Mouse (Mus musculus): ENCODE measurements around the gene Abcb6. TPM values are rescaled to one million over a fixed set of nuclear protein-coding genes. Genes with fewer than 3 reads are reported as not detected.

Gene Abcb6
- total RNA-seq (2012; rRNA removed) = 41.0 and 54.3 TPM in 2 replicates

GRCm38 (mm10) chr1:75180105-75180590, at the start of gene Abcb6:
Gene Abcb6, minus strand, starts transcription at chr1:75180392.
- Histone ChIP-seq H3K4me1 (ENCODE audit: control insufficient read depth in 2 of 2, insufficient read depth in 2 of 2, low read length in 2 of 2, poor library complexity in 1 of 2) (peaks cover 4 to 5% of the 10 kb centered on the region in 2 experiments; a peak in 2 of 4 replicates), H3K27ac (ENCODE audit: insufficient read depth, low read depth, low read length, poor library complexity, severe bottlenecking) (no peak within 1 kb of the TSS), H3K4me3 (ENCODE audit: insufficient read depth in 1 of 2, low read depth in 1 of 2, low read length in 2 of 2, poor library complexity in 1 of 2, severe bottlenecking in 1 of 2) (peak within 1 kb of the TSS; percentile 81 to 82), H3K9ac (ENCODE audit: insufficient read depth, low read depth, low read length, poor library complexity, severe bottlenecking) (peak within 1 kb of the TSS; percentile 70), H3K9me3 (ENCODE audit: control insufficient read depth, insufficient read depth, low read depth, low read length) (no peaks in the 10 kb centered on the region), H3K36me3 (ENCODE audit: control insufficient read depth, insufficient read depth, low read length, poor library complexity, severe bottlenecking) (peaks cover 4% of the 10 kb centered on the region; the same call in 1 of the 2 replicates)
- TF ChIP-seq MAFK (IDR thresholded peaks at IDR 0.05; ENCODE audit: insufficient read depth, low read depth, low read length) (no peak), ZC3H11A (IDR thresholded peaks at IDR 0.05; ENCODE audit: borderline replicate concordance, low read depth, low read length) (no peak), CHD2 (IDR thresholded peaks at IDR 0.05; ENCODE audit: low read depth, low read length) (no peak), HCFC1 (IDR thresholded peaks at IDR 0.05; ENCODE audit: borderline replicate concordance, insufficient read depth, low read length) (no peak), ZNF384 (IDR thresholded peaks at IDR 0.05; ENCODE audit: low read depth, low read length) (no peak)
- DNase-seq (ENCODE audit: low read depth, low spot score) = peak; percentile 89
- in situ Hi-C loops (cut with MboI; ENCODE audit: low sequenced_read_pairs in 2 of 2, unreplicated experiment in 2 of 2) = no loop called here

GRCm38 (mm10) chr1:75229158-75229557, 49.0 kb upstream of the Abcb6 start:
- Histone ChIP-seq H3K9me3 (ENCODE audit: control insufficient read depth, insufficient read depth, low read depth, low read length) (no peaks in the 10 kb centered on the region), H3K36me3 (ENCODE audit: control insufficient read depth, insufficient read depth, low read length, poor library complexity, severe bottlenecking) (no peaks in the 10 kb centered on the region), H3K4me1 (ENCODE audit: control insufficient read depth in 2 of 2, insufficient read depth in 2 of 2, low read length in 2 of 2, poor library complexity in 1 of 2) (peaks cover 0 to 25% of the 10 kb centered on the region in 2 experiments; a peak in 3 of 4 replicates), H3K27ac (ENCODE audit: insufficient read depth, low read depth, low read length, poor library complexity, severe bottlenecking) (no peak overlapping the region), H3K9ac (ENCODE audit: insufficient read depth, low read depth, low read length, poor library complexity, severe bottlenecking) (no peak overlapping the region), H3K4me3 (ENCODE audit: insufficient read depth in 1 of 2, low read depth in 1 of 2, low read length in 2 of 2, poor library complexity in 1 of 2, severe bottlenecking in 1 of 2) (no peak overlapping the region)
- in situ Hi-C loops (cut with MboI; ENCODE audit: low sequenced_read_pairs in 2 of 2, unreplicated experiment in 2 of 2) = no loop called here
- TF ChIP-seq MAFK (IDR thresholded peaks at IDR 0.05; ENCODE audit: insufficient read depth, low read depth, low read length) (no peak), ZNF384 (IDR thresholded peaks at IDR 0.05; ENCODE audit: low read depth, low read length) (no peak), CHD2 (IDR thresholded peaks at IDR 0.05; ENCODE audit: low read depth, low read length) (no peak), ZC3H11A (IDR thresholded peaks at IDR 0.05; ENCODE audit: borderline replicate concordance, low read depth, low read length) (no peak)
- DNase-seq (ENCODE audit: low read depth, low spot score) = no peak

- H3K9me3 ChIP-seq (ENCODE audit: control insufficient read depth, insufficient read depth, low read depth, low read length) = no peaks in the 10 kb centered on the region
- H3K9ac ChIP-seq (ENCODE audit: insufficient read depth, low read depth, low read length, poor library complexity, severe bottlenecking) = no peak overlapping the region
- H3K4me1 ChIP-seq (ENCODE audit: control insufficient read depth in 2 of 2, insufficient read depth in 2 of 2, low read length in 2 of 2, poor library complexity in 1 of 2) = peaks cover 2 to 27% of the 10 kb centered on the region in 2 experiments
- no peaks in the 10 kb centered on the region for H3K36me3 ChIP-seq (ENCODE audit: control insufficient read depth, insufficient read depth, low read length, poor library complexity, severe bottlenecking)
- in situ Hi-C loops (cut with MboI; ENCODE audit: low sequenced_read_pairs in 2 of 2, unreplicated experiment in 2 of 2) = no loop called here
- TF ChIP-seq CHD2 (IDR thresholded peaks at IDR 0.05; ENCODE audit: low read depth, low read length) (no peak), ZNF384 (IDR thresholded peaks at IDR 0.05; ENCODE audit: low read depth, low read length) (peak; percentile 98)
- H3K27ac ChIP-seq (ENCODE audit: insufficient read depth, low read depth, low read length, poor library complexity, severe bottlenecking) = peak overlapping the region; percentile 55; the same call in 1 of the 2 replicates
- no peak for DNase-seq (ENCODE audit: low read depth, low spot score)
- no peak overlapping the region for H3K4me3 ChIP-seq (ENCODE audit: insufficient read depth in 1 of 2, low read depth in 1 of 2, low read length in 2 of 2, poor library complexity in 1 of 2, severe bottlenecking in 1 of 2)
These were observed 47.5 kb upstream of the Abcb6 start for GRCm38 (mm10) chr1:75227653-75228052.

- peaks cover 3 to 29% of the 10 kb centered on the region in 2 experiments for H3K4me1 ChIP-seq (ENCODE audit: control insufficient read depth in 2 of 2, insufficient read depth in 2 of 2, low read length in 2 of 2, poor library complexity in 1 of 2)
- DNase-seq (ENCODE audit: low read depth, low spot score) = no peak
- H3K4me3 ChIP-seq (ENCODE audit: insufficient read depth in 1 of 2, low read depth in 1 of 2, low read length in 2 of 2, poor library complexity in 1 of 2, severe bottlenecking in 1 of 2) = no peak overlapping the region
- no peak overlapping the region for H3K27ac ChIP-seq (ENCODE audit: insufficient read depth, low read depth, low read length, poor library complexity, severe bottlenecking)
- no peak overlapping the region for H3K9ac ChIP-seq (ENCODE audit: insufficient read depth, low read depth, low read length, poor library complexity, severe bottlenecking)
- in situ Hi-C loops (cut with MboI; ENCODE audit: low sequenced_read_pairs in 2 of 2, unreplicated experiment in 2 of 2) = no loop called here
- TF ChIP-seq HCFC1 (IDR thresholded peaks at IDR 0.05; ENCODE audit: borderline replicate concordance, insufficient read depth, low read length) (no peak), ZC3H11A (IDR thresholded peaks at IDR 0.05; ENCODE audit: borderline replicate concordance, low read depth, low read length) (no peak), CHD2 (IDR thresholded peaks at IDR 0.05; ENCODE audit: low read depth, low read length) (no peak), MAFK (IDR thresholded peaks at IDR 0.05; ENCODE audit: insufficient read depth, low read depth, low read length) (no peak), ZNF384 (IDR thresholded peaks at IDR 0.05; ENCODE audit: low read depth, low read length) (no peak)
- no peaks in the 10 kb centered on the region for H3K36me3 ChIP-seq (ENCODE audit: control insufficient read depth, insufficient read depth, low read length, poor library complexity, severe bottlenecking)
- H3K9me3 ChIP-seq (ENCODE audit: control insufficient read depth, insufficient read depth, low read depth, low read length) = no peaks in the 10 kb centered on the region
These were observed 45.9 kb upstream of the Abcb6 start for GRCm38 (mm10) chr1:75226138-75226537.

- DNase-seq (ENCODE audit: low read depth, low spot score) = no peak
- H3K9me3 ChIP-seq (ENCODE audit: control insufficient read depth, insufficient read depth, low read depth, low read length) = no peaks in the 10 kb centered on the region
These were observed 45.3 kb upstream of the Abcb6 start for GRCm38 (mm10) chr1:75225473-75225872.

More at GRCm38 (mm10) chr1:75225473-75225872, 45.3 kb upstream of the Abcb6 start:
- TF ChIP-seq ZC3H11A (IDR thresholded peaks at IDR 0.05; ENCODE audit: borderline replicate concordance, low read depth, low read length) (no peak), MAFK (IDR thresholded peaks at IDR 0.05; ENCODE audit: insufficient read depth, low read depth, low read length) (no peak)
- in situ Hi-C loops (cut with MboI; ENCODE audit: low sequenced_read_pairs in 2 of 2, unreplicated experiment in 2 of 2) = no loop called here
- Histone ChIP-seq H3K36me3 (ENCODE audit: control insufficient read depth, insufficient read depth, low read length, poor library complexity, severe bottlenecking) (no peaks in the 10 kb centered on the region), H3K27ac (ENCODE audit: insufficient read depth, low read depth, low read length, poor library complexity, severe bottlenecking) (no peak overlapping the region), H3K9ac (ENCODE audit: insufficient read depth, low read depth, low read length, poor library complexity, severe bottlenecking) (no peak overlapping the region), H3K4me3 (ENCODE audit: insufficient read depth in 1 of 2, low read depth in 1 of 2, low read length in 2 of 2, poor library complexity in 1 of 2, severe bottlenecking in 1 of 2) (no peak overlapping the region), H3K4me1 (ENCODE audit: control insufficient read depth in 2 of 2, insufficient read depth in 2 of 2, low read length in 2 of 2, poor library complexity in 1 of 2) (peaks cover 5 to 29% of the 10 kb centered on the region in 2 experiments)
